Mouse (Mus musculus): ENCODE measurements at regions not wholly inside any gene's neighbourhood (a gene's known extent, or its start where the extent isn't known, plus 50 kb on each side); places are given as distances from the start of the nearest gene placed in this dataset.

DNA sequence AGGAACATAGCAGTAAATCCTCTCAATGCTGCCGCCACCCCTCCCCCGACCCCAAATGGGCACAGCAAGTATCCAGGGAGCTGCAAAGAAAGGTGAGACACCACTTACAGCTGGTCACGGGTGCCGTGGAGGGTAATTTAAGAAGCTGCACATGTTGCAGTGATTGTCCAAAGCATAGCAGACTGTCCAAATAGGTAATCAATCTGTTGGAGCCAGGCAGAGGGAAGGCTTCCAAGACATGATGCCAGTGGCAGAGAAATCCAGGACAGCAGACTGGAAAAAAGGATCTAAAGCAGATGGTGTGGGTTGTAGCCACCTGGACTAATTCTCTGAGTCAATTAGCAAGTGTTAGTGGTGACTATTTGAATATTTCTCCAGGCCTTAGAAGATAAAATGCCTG lies 506.6 kb downstream of the Basp1 start:
- Histone ChIP-seq H3K36me3 (ENCODE audit: control insufficient read depth, insufficient read depth, low read length, poor library complexity, severe bottlenecking) (no peaks in the 10 kb centered on the region), H3K4me3 (ENCODE audit: low read depth, low read length) (no peak overlapping the region), H3K4me1 (ENCODE audit: control insufficient read depth, insufficient read depth, low read length) (no peaks in the 10 kb centered on the region), H3K9ac (ENCODE audit: low read depth, poor library complexity, severe bottlenecking) (no peak overlapping the region), H3K9me3 (replicated peaks; ENCODE audit: control insufficient read depth, insufficient read depth, low read length, poor library complexity, severe bottlenecking) (no peaks in the 10 kb centered on the region), H3K27me3 (ENCODE audit: control insufficient read depth, insufficient read depth, low read length, poor library complexity, severe bottlenecking) (no peaks in the 10 kb centered on the region), H3K27ac (ENCODE audit: insufficient read depth, low read length) (no peak overlapping the region)
- TF ChIP-seq POLR2A (IDR thresholded peaks at IDR 0.05; ENCODE audit: insufficient read depth, low read length) (no peak), CTCF (IDR thresholded peaks at IDR 0.05; ENCODE audit: low read depth, low read length) (no peak)

DNA sequence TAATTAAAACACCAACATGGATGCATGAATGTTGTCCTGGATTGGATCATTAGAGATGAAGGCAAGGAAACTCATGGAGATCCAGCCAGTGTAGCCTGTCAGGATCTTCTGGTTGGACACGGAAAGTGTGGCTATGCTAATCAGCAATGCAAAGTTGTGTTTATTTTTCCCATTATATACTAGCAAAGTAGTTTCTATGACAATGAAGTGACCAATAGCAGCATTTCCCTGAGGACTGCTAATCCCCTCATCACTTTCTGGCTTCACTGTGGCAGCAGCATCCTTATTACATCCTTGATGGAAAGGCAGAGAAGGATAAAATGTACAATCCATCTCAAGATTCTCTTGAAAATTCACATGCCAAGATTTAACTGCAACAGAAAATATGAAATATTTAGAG lies 534.7 kb downstream of the Basp1 start:
- no peaks in the 10 kb centered on the region for H3K9me3 ChIP-seq (replicated peaks; ENCODE audit: control insufficient read depth, insufficient read depth, low read length, poor library complexity, severe bottlenecking)
- no peak overlapping the region for H3K4me3 ChIP-seq (ENCODE audit: low read depth, low read length)
- no peaks in the 10 kb centered on the region for H3K36me3 ChIP-seq (ENCODE audit: control insufficient read depth, insufficient read depth, low read length, poor library complexity, severe bottlenecking)
- H3K27ac ChIP-seq (ENCODE audit: insufficient read depth, low read length) = no peak overlapping the region
- H3K4me1 ChIP-seq (ENCODE audit: control insufficient read depth, insufficient read depth, low read length) = no peaks in the 10 kb centered on the region
- no peaks in the 10 kb centered on the region for H3K27me3 ChIP-seq (ENCODE audit: control insufficient read depth, insufficient read depth, low read length, poor library complexity, severe bottlenecking)
- TF ChIP-seq EP300 (IDR thresholded peaks at IDR 0.05; ENCODE audit: insufficient read depth, low read depth, low read length) (no peak), POLR2A (IDR thresholded peaks at IDR 0.05; ENCODE audit: insufficient read depth, low read length) (no peak), CTCF (IDR thresholded peaks at IDR 0.05; ENCODE audit: low read depth, low read length) (no peak)
- H3K9ac ChIP-seq (ENCODE audit: low read depth, poor library complexity, severe bottlenecking) = no peak overlapping the region

GRCm38 (mm10) chr15:24877711-24878598 lies 535.6 kb downstream of the Basp1 start:
- no peak overlapping the region for H3K27ac ChIP-seq (ENCODE audit: insufficient read depth, low read length)
- no peaks in the 10 kb centered on the region for H3K4me1 ChIP-seq (ENCODE audit: control insufficient read depth, insufficient read depth, low read length)
- H3K36me3 ChIP-seq (ENCODE audit: control insufficient read depth, insufficient read depth, low read length, poor library complexity, severe bottlenecking) = no peaks in the 10 kb centered on the region
- no peak overlapping the region for H3K4me3 ChIP-seq (ENCODE audit: low read depth, low read length)
- H3K9ac ChIP-seq (ENCODE audit: low read depth, poor library complexity, severe bottlenecking) = no peak overlapping the region
- H3K27me3 ChIP-seq (ENCODE audit: control insufficient read depth, insufficient read depth, low read length, poor library complexity, severe bottlenecking) = no peaks in the 10 kb centered on the region
- H3K9me3 ChIP-seq (replicated peaks; ENCODE audit: control insufficient read depth, insufficient read depth, low read length, poor library complexity, severe bottlenecking) = no peaks in the 10 kb centered on the region
- TF ChIP-seq CTCF (IDR thresholded peaks at IDR 0.05; ENCODE audit: low read depth, low read length) (no peak), EP300 (IDR thresholded peaks at IDR 0.05; ENCODE audit: insufficient read depth, low read depth, low read length) (no peak), POLR2A (IDR thresholded peaks at IDR 0.05; ENCODE audit: insufficient read depth, low read length) (no peak)

GRCm38 (mm10) chr15:24876157-24876731 lies 537.3 kb downstream of the Basp1 start:
- Histone ChIP-seq H3K36me3 (ENCODE audit: control insufficient read depth, insufficient read depth, low read length, poor library complexity, severe bottlenecking) (no peaks in the 10 kb centered on the region), H3K9me3 (replicated peaks; ENCODE audit: control insufficient read depth, insufficient read depth, low read length, poor library complexity, severe bottlenecking) (no peaks in the 10 kb centered on the region), H3K9ac (ENCODE audit: low read depth, poor library complexity, severe bottlenecking) (no peak overlapping the region), H3K27ac (ENCODE audit: insufficient read depth, low read length) (no peak overlapping the region), H3K27me3 (ENCODE audit: control insufficient read depth, insufficient read depth, low read length, poor library complexity, severe bottlenecking) (no peaks in the 10 kb centered on the region), H3K4me3 (ENCODE audit: low read depth, low read length) (no peak overlapping the region), H3K4me1 (ENCODE audit: control insufficient read depth, insufficient read depth, low read length) (no peaks in the 10 kb centered on the region)
- TF ChIP-seq POLR2A (IDR thresholded peaks at IDR 0.05; ENCODE audit: insufficient read depth, low read length) (no peak), EP300 (IDR thresholded peaks at IDR 0.05; ENCODE audit: insufficient read depth, low read depth, low read length) (no peak), CTCF (IDR thresholded peaks at IDR 0.05; ENCODE audit: low read depth, low read length) (no peak)

DNA sequence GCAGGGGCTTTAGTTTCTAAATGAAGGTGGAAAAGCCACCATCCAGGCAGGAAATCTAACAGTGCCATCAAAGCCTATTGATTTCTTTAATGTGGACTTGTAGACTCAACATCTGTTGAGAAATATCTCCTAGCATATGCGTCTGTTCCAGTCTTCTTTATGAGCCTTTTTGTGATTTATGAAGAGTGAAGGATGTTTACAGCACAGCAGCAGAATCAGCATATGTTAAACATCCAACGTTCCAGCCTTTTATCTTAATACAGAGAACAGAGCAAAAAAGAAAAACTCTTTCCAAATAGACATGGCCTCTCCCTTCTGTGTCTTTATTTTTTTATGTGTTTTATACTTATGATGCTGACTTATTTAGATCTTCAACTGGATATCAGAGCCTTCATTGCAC lies 573.3 kb downstream of the Basp1 start:
- no peak overlapping the region for H3K9ac ChIP-seq (ENCODE audit: low read depth, poor library complexity, severe bottlenecking)
- no peak overlapping the region for H3K27ac ChIP-seq (ENCODE audit: insufficient read depth, low read length)
- H3K27me3 ChIP-seq (ENCODE audit: control insufficient read depth, insufficient read depth, low read length, poor library complexity, severe bottlenecking) = no peaks in the 10 kb centered on the region
- H3K4me1 ChIP-seq (ENCODE audit: control insufficient read depth, insufficient read depth, low read length) = no peaks in the 10 kb centered on the region
- no peaks in the 10 kb centered on the region for H3K36me3 ChIP-seq (ENCODE audit: control insufficient read depth, insufficient read depth, low read length, poor library complexity, severe bottlenecking)
- H3K9me3 ChIP-seq (replicated peaks; ENCODE audit: control insufficient read depth, insufficient read depth, low read length, poor library complexity, severe bottlenecking) = no peaks in the 10 kb centered on the region
- no peak for TF ChIP-seq CTCF (IDR thresholded peaks at IDR 0.05; ENCODE audit: low read depth, low read length)
- TF ChIP-seq POLR2A (IDR thresholded peaks at IDR 0.05; ENCODE audit: insufficient read depth, low read length) = no peak
- TF ChIP-seq EP300 (IDR thresholded peaks at IDR 0.05; ENCODE audit: insufficient read depth, low read depth, low read length) = no peak
- H3K4me3 ChIP-seq (ENCODE audit: low read depth, low read length) = no peak overlapping the region

DNA sequence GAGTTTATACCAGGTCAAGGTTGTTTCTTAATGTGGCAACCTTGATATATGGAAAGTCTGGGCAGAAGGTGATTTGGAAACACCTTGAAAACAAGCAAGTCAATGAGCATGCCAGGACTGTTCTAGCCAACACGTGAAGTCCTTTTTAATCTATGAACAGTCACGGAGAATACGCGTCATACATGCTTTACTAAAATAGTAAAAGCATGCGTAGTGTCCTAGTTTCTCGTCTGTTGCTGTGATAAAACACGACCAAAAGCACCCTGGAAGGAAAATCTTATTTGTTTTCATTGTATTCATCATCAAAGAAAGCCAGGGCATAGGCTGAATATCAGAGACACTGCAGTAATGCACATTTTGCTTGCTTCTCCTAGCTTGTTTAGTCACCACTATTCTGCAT lies 575.2 kb downstream of the Basp1 start:
- TF ChIP-seq CTCF (IDR thresholded peaks at IDR 0.05; ENCODE audit: low read depth, low read length) (no peak), EP300 (IDR thresholded peaks at IDR 0.05; ENCODE audit: insufficient read depth, low read depth, low read length) (no peak), POLR2A (IDR thresholded peaks at IDR 0.05; ENCODE audit: insufficient read depth, low read length) (no peak)
- Histone ChIP-seq H3K4me1 (ENCODE audit: control insufficient read depth, insufficient read depth, low read length) (no peaks in the 10 kb centered on the region), H3K4me3 (ENCODE audit: low read depth, low read length) (no peak overlapping the region), H3K9me3 (replicated peaks; ENCODE audit: control insufficient read depth, insufficient read depth, low read length, poor library complexity, severe bottlenecking) (no peaks in the 10 kb centered on the region), H3K27ac (ENCODE audit: insufficient read depth, low read length) (no peak overlapping the region), H3K27me3 (ENCODE audit: control insufficient read depth, insufficient read depth, low read length, poor library complexity, severe bottlenecking) (no peaks in the 10 kb centered on the region), H3K9ac (ENCODE audit: low read depth, poor library complexity, severe bottlenecking) (no peak overlapping the region), H3K36me3 (ENCODE audit: control insufficient read depth, insufficient read depth, low read length, poor library complexity, severe bottlenecking) (no peaks in the 10 kb centered on the region)

All from ES-Bruce4 (cell line).